Mouse (Mus musculus) liver, adult 2 months (tissue): Measurements from ENCODE around the gene Scnn1g.

Source experiments
- CTCF ChIP-seq: fragments of 200-500 bp; IDR thresholded peaks from 2 replicates; pipeline ENCODE4 v1.5.1; 2011; ENCODE audit warnings: low read depth, low read length, control low read depth
- POLR2A ChIP-seq: fragments of 200-500 bp; IDR thresholded peaks from 2 replicates; pipeline ENCODE4 v1.6.1; 2011; ENCODE audit warnings: low read length, control low read depth; ENCODE audit not compliant: insufficient read depth; ENCODE audit errors: extremely low read depth

DNA sequence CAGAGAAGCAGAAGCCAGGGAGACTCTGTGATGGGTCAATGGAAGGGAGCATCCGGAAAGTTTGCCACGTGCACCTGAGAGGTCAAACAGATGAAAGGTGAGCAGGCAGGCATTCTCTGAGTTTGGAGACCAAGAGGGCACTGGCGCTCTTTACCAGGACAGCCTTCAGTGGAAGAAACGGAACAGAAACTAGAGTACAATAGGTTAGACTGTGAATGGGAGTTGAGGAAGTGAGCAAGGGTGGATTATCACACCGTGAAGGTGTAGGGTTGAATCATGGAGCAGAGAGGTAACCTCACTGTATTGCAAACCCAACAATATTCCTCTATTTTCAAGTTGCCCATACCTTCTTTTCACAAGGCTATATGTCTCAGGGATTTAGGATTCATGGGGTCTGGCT, 16.0 kb downstream of the Scnn1g start:
- TF ChIP-seq POLR2A (no peak), CTCF (no peak)
